Mouse (Mus musculus) liver, adult 2 months (tissue): ENCODE results near the gene Tbc1d16. TPM values are rescaled to one million over a fixed set of nuclear protein-coding genes. Genes with fewer than 3 reads are reported as not detected.

ENCODE experiments used
- DNase-seq: peaks from one replicate; pipeline ENCODE4 v3.0.0-alpha.2; 2011; ENCODE audit warnings: low read depth, low spot score; ENCODE audit errors: extremely low read depth
- H3K27ac ChIP-seq: fragments of 200-500 bp; replicated peaks from 2 replicates; pipeline ENCODE4 v1.5.1; 2012; ENCODE audit warnings: low read depth, mild to moderate bottlenecking, control low read depth, inconsistent platforms, low read length; ENCODE audit not compliant: insufficient read depth
- H3K27me3 ChIP-seq: fragments of 200-500 bp; 2 replicates; pipeline ENCODE4 v1.6.1; 2012; ENCODE audit warnings: mild to moderate bottlenecking, moderate library complexity, low read length, inconsistent platforms; ENCODE audit not compliant: control insufficient read depth, insufficient read depth
- H3K36me3 ChIP-seq: fragments of 200-500 bp; 2 replicates; pipeline ENCODE4 v1.6.1; 2012; ENCODE audit warnings: low read length, inconsistent platforms; ENCODE audit not compliant: control insufficient read depth, insufficient read depth
- H3K4me1 ChIP-seq: fragments of 200-500 bp; 2 replicates; pipeline ENCODE4 v1.6.1; 2011; ENCODE audit warnings: low read length; ENCODE audit not compliant: control insufficient read depth, insufficient read depth
- H3K4me3 ChIP-seq: fragments of 200-500 bp; 2 replicates; pipeline ENCODE4 v1.5.1; 2011; ENCODE audit warnings: low read depth, mild to moderate bottlenecking, control low read depth, low read length, moderate library complexity; ENCODE audit not compliant: insufficient read depth
- H3K79me2 ChIP-seq: fragments of 200-500 bp; 2 replicates; pipeline ENCODE4 v1.6.1; 2012; ENCODE audit warnings: inconsistent platforms, mild to moderate bottlenecking, low read length, moderate library complexity; ENCODE audit not compliant: control insufficient read depth, insufficient read depth
- H3K9ac ChIP-seq: fragments of 200-500 bp; 2 replicates; pipeline ENCODE4 v1.6.1; 2012; ENCODE audit warnings: low read depth, mild to moderate bottlenecking, control low read depth, inconsistent platforms, low read length
- CTCF ChIP-seq: fragments of 200-500 bp; IDR thresholded peaks from 2 replicates; pipeline ENCODE4 v1.5.1; 2011; ENCODE audit warnings: low read depth, low read length, control low read depth
- POLR2A ChIP-seq: fragments of 200-500 bp; IDR thresholded peaks from 2 replicates; pipeline ENCODE4 v1.6.1; 2011; ENCODE audit warnings: low read length, control low read depth; ENCODE audit not compliant: insufficient read depth; ENCODE audit errors: extremely low read depth
- WGBS: fragments of 180-500 bp; shearing (Covaris S2); methylation state at CpG from one replicate; pipeline ENCODE4 v1.1.7; 2018; 5-methylcytosine and 5-hydroxymethylcytosine counted together
- polyA plus RNA-seq: library from polyadenylated mRNA; depleted of rRNA; stranded (reverse); fragments of >200 nt; gene quantifications from 2 replicates; pipeline ENCODE4 v1.2.3, GENCODE M21; 2012
- total RNA-seq: library from RNA; depleted of rRNA; stranded (reverse); fragments of >200 nt; gene quantifications from 2 replicates; pipeline ENCODE4 v1.2.3, GENCODE M21; 2014

The Tbc1d16 gene
- total and polyA plus RNA-seq, 2 experiments, result 4.6 to 9.5 TPM

DNA sequence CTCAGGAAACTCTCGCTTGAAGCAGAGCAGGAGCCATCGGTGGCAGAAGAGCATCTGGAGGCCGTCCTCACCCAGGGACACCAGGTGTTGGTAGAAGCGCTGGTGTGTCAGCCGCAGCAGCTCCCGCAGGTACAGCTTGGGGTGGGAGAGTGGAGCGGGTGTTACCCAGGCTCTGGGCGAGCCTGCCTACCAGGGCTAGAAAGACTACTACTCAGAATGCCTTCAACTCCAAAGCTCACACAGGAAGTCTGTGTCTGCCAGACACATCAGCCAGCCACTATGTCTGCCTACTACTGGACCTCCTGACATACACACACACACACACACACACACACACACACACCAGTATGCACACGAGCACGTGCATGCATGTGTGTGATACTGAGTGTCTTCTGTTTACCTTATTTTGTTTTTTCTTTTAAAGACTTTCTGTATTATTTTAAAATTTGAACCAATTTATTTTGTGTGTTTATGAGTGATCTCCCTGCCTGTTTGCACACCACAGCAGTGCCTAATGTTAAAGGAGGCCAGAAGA, 77.2 kb downstream of the Tbc1d16 start:
- no peak for TF ChIP-seq CTCF
- no peak for TF ChIP-seq POLR2A
- no peaks in the 10 kb centered on the region for H3K27me3 ChIP-seq
- H3K4me1 ChIP-seq, result no peaks in the 10 kb centered on the region
- H3K79me2 ChIP-seq, result no peaks in the 10 kb centered on the region
- no peak overlapping the region for H3K27ac ChIP-seq
- no peaks in the 10 kb centered on the region for H3K36me3 ChIP-seq
- no peak for DNase-seq
- H3K4me3 ChIP-seq, result no peak overlapping the region
- 92% methylated on average over 10 of the region's 10 CpGs for WGBS
- H3K9ac ChIP-seq, result no peak overlapping the region

DNA sequence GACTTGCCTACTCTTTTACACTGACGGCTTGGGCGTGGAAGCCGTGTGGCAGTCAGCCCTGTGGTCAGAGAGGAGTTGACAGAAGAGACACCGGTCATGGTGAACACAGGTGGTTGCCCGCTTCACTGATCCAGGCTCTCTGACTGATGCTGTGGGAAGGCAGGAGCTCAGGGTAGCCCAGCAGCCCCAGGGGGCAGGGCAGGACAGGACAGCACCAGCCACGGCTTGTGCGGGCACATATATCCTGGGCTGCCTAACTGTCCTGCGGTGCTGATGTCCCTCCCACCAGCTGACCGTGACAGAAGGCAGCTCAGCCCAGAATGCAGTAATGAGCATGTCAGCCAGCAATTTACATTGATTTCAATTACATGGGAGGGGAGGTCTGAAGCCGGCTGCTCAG, 77.9 kb downstream of the Tbc1d16 start:
- no peak for DNase-seq
- 97% methylated on average over 10 of the region's 10 CpGs for WGBS
- Histone ChIP-seq H3K4me1 (no peaks in the 10 kb centered on the region), H3K4me3 (no peak overlapping the region), H3K36me3 (no peaks in the 10 kb centered on the region), H3K79me2 (no peaks in the 10 kb centered on the region), H3K27ac (no peak overlapping the region), H3K27me3 (no peaks in the 10 kb centered on the region), H3K9ac (no peak overlapping the region)
- TF ChIP-seq CTCF (no peak), POLR2A (no peak)

DNA sequence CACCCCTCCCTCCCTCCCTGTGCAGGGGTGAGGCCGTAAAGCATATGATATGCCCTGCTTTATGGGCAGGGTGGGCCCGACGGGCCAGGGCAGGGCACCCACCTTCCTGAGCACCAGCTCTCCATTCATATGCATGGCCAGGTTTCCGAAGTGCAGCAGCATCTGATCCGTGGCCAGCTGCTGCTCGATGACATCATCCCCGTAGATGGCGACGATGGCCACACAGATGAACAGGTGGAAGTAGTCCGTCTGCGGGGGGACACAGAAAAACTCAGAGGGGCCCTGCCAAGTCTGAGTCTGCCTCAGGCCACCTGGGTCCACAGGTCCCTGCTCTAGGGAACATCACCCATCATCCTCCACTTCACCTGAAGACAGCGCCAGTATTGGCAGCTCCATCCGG, 79.5 kb downstream of the Tbc1d16 start:
- no peak overlapping the region for H3K27ac ChIP-seq
- TF ChIP-seq POLR2A, result no peak
- no peak for TF ChIP-seq CTCF
- WGBS, result 96% methylated on average over 13 of the region's 13 CpGs

DNA sequence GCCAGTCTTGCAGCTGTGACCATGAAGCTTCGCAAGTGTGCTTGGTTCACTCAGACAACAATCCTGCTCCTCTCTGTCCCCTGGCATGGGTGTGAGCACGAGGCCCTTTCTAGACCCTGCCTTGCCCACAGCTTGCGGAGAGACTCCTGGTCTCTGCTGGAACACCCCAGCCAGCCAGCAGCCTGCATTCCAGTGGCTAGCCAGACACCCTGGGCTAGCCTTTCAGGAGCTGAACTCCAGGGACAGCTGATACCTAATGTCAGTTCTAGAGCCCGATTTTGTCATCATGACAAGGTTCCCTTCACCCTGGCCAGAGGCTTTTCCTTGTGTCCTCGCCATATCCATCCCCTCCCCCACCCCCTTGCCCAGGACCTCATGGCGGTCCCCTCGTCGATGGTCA, 81.1 kb downstream of the Tbc1d16 start:
- H3K4me3 ChIP-seq, result no peak overlapping the region
- H3K4me1 ChIP-seq, result no peaks in the 10 kb centered on the region
- DNase-seq, result no peak
- 91% methylated on average over 8 of the region's 8 CpGs for WGBS
- no peaks in the 10 kb centered on the region for H3K36me3 ChIP-seq
- H3K9ac ChIP-seq, result no peak overlapping the region
- H3K27me3 ChIP-seq, result no peaks in the 10 kb centered on the region
- no peak overlapping the region for H3K27ac ChIP-seq
- no peaks in the 10 kb centered on the region for H3K79me2 ChIP-seq
- TF ChIP-seq CTCF, result no peak
- TF ChIP-seq POLR2A, result no peak

More for the DNA sequence above, 79.5 kb downstream of the Tbc1d16 start:
- Histone ChIP-seq H3K4me1 (no peaks in the 10 kb centered on the region), H3K9ac (no peak overlapping the region), H3K4me3 (no peak overlapping the region), H3K27me3 (no peaks in the 10 kb centered on the region), H3K79me2 (no peaks in the 10 kb centered on the region), H3K36me3 (no peaks in the 10 kb centered on the region)
- DNase-seq, result no peak

DNA sequence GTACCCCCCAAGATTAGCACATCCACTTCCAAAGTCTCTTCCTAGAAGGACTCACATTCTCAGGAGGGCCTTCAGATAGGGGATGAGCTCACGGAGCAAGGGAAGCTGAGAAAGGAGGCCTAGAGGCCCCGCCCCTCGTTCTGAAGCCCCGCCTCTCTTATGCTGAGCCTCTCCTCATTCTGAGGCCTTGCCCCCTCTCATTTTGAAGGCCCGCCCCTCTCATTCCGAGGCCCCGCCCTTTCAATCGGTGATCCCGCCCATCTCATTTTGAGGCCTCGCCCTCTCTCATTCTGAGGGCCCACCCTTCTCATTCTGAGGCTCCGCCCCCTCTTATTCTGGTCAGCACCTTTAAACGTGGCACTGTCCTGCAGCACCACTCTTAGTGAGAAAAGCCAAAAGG, 82.2 kb downstream of the Tbc1d16 start:
- 61% methylated on average over 12 of the region's 12 CpGs for WGBS
- Histone ChIP-seq H3K79me2 (no peaks in the 10 kb centered on the region), H3K4me1 (no peaks in the 10 kb centered on the region), H3K27me3 (no peaks in the 10 kb centered on the region), H3K27ac (no peak overlapping the region), H3K36me3 (no peaks in the 10 kb centered on the region), H3K4me3 (no peak overlapping the region), H3K9ac (no peak overlapping the region)
- DNase-seq, result no peak
- TF ChIP-seq CTCF (no peak), POLR2A (no peak)

DNA sequence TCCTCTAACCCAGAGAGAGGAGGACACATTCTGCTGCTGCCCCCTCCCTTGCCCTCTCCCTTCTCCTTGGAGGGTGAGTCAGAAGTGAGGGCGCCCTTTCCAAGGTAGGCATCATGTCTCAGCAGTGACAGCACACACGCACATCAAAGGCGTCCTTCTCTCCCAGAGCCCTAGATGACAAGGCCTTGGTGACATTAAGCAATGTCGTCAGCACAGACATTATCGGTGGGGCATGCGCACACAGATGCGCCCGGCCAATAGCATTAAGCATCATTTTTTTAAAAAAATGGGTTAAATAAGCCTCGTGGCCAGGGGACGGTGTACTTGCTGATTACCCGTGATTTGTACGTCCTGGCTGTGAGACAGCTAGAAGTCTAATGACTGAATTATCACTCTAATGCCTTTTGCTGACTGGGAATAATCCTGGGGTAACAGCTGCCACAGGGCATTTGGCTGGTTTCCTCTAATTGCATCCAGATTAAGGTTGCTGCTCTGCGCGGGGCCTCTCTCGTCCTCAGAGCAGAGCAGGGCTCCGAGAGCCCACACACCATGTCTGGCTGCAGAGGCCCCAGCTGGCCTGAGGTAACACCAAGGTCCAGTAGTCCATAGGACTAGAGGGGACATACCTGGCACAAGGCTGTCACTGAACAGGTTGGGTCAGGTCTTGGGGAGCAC, 83.4 kb downstream of the Tbc1d16 start:
- no peaks in the 10 kb centered on the region for H3K79me2 ChIP-seq
- H3K4me1 ChIP-seq, result no peaks in the 10 kb centered on the region
- H3K36me3 ChIP-seq, result no peaks in the 10 kb centered on the region
- H3K27ac ChIP-seq, result no peak overlapping the region
- no peak overlapping the region for H3K9ac ChIP-seq
- DNase-seq, result no peak
- no peak overlapping the region for H3K4me3 ChIP-seq
- no peaks in the 10 kb centered on the region for H3K27me3 ChIP-seq
- 94% methylated on average over 16 of the region's 16 CpGs for WGBS
- no peak for TF ChIP-seq POLR2A
- no peak for TF ChIP-seq CTCF
